Mouse (Mus musculus): ENCODE measurements around the gene Hnrnph3. TPM values are rescaled to one million over a fixed set of nuclear protein-coding genes. Genes with fewer than 3 reads are reported as not detected.

Gene Hnrnph3
- 18.0 and 21.2 TPM in 2 replicates for polyA plus RNA-seq (2012; rRNA removed)

DNA sequence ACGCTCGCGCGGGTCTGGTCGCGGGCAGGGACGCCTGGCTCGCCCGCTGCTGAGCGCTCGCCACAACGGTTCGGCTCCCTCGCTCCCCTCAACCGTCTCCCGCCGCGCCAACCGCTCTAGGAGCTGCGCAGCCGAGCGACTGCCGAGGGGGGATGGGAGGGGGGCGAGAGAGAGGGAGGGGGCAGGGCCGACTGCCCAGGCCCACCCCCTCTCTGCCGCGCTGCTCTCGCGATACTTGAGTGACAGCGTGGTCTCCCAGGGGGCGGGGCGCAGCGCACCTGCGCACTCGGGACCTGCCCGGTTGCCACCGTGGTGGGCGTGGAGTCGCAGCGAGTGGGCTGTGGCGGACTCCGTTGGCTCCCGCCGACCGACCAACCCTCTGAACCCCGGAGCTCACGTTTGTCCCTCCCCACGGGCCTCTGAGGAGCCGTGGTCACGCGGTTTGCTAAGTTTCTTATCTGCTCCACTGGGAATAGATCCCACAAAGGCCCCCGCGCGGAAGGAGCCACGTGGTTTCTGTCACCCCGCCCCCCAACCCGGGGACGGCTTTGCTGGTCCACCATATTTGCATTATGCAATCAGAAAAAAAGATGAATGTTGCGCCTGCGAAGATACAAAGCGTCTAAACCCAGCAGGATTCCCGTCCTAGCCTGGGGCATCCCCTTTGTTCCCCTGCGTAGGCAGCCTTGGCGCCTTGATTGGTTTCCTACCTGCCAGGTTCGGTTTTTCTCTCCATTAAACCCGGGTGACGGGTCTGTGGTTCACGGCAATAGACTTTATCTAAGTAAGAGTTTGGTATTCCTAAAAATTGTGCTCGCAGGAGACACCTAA, at the start of gene Hnrnph3, which contains the start of gene Pbld2:
Hnrnph3 (minus strand) TSS at position 469 of the 831 bp plus-strand sequence.
Pbld2 (plus strand) TSS at position 567 of the 831 bp plus-strand sequence.

DNA sequence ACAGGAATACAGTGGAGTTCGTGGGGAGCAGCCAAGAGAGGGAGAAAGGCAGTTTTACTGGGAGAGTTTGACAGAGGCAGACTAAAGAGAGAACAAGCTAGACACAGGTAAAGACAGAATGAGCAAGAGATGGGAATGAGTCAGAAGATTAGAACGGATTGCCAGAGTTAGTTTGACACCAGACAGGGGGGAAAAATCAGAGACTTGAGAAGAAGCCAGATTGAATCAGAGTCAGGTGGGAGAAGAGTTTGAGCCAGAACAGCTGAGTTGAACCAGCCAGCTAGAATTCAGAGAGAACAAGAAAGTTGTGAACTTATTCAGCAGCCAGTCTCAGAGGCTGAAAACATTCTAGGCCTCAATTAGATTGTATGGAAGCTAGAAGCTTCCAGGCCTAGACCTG, 35.8 kb upstream of the Hnrnph3 start, which contains the start of gene Pbld1:
Pbld1 (plus strand) TSS at position 301 of the 400 bp plus-strand sequence.

DNA sequence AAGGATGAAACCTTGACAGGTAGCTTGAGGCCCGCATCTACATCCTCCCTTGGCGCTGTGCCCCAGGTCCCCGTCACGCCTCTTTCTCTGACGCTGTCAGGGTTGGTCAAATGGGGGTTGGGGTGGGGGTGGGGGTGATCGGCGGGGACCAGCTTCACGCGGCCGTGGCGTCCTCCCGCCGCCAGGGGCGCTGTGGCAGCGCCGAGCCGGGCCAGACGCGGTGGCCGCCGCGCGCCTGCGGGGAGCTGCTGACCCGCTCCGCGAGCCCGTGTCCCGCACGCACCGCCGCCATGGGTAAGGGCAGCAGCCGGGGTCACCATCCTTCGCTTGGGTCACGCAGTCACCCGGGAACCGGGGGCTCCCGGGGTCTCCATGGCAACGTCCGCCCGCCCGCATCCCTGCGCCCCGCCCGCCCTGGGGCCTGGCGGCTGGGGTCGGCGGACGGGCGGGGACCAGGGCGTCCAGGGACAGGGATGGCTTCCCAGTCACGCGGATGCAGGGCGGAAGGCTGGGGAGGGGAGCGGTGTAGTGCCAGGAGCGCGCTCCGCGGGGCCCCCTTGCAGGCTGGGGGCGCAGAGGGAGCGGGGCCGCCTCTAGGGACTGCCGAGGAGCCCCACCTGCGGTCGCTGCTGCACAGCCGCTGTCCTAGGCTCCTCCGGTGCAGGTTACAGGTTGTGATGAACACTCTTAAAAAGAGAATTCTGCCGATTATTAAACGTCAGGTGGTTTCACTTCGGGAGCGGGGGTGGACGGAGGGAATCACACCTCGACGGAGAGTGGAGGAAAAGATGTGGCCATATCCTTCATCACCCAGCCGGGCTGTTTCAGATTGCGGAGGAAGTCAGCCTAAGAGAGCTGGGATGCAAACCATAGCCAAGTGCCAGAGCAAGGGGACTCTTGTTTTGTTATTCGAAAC, 43.7 kb downstream of the Hnrnph3 start, which contains the start of gene Rufy2:
Rufy2 (plus strand) TSS at position 185 of the 916 bp plus-strand sequence.

Other genes with a start within 250 kb of the Hnrnph3 start
- gene Ccar1, start 231.9 kb downstream of the Hnrnph3 start, polyA plus RNA-seq (2012; rRNA removed), result 22.2 and 24.3 TPM in 2 replicates
- 0.19 and 0.36 TPM in 2 replicates for gene Tet1, start 115.2 kb downstream of the Hnrnph3 start, polyA plus RNA-seq (2012; rRNA removed)
- 7.2 and 7.5 TPM in 2 replicates for gene Slc25a16, start 103.6 kb downstream of the Hnrnph3 start, polyA plus RNA-seq (2012; rRNA removed)
- gene Dna2, start 77.2 kb downstream of the Hnrnph3 start, polyA plus RNA-seq (2012; rRNA removed), result 14.9 and 15.6 TPM in 2 replicates
- gene Rufy2, start 44.0 kb downstream of the Hnrnph3 start, polyA plus RNA-seq (2012; rRNA removed), result 1.6 and 1.8 TPM in 2 replicates
- 6.1 and 7.4 TPM in 2 replicates for gene Pbld2, start 98 bp upstream of the Hnrnph3 start, polyA plus RNA-seq (2012; rRNA removed)
- 92.1 and 101 TPM in 2 replicates for gene Pbld1, start 35.9 kb upstream of the Hnrnph3 start, polyA plus RNA-seq (2012; rRNA removed)
- gene Atoh7, start 75.4 kb upstream of the Hnrnph3 start, polyA plus RNA-seq (2012; rRNA removed), result 0.08 TPM in 2 replicates
- gene Mypn, start 179.7 kb upstream of the Hnrnph3 start, polyA plus RNA-seq (2012; rRNA removed), result 0.01 TPM in 2 replicates
- gene Herc4, start 219.6 kb upstream of the Hnrnph3 start, polyA plus RNA-seq (2012; rRNA removed), result 20.6 and 23.7 TPM in 2 replicates